Mouse (Mus musculus) lung, postnatal 0 days (tissue): ENCODE measurements at regions not wholly inside any gene's neighbourhood (a gene's known extent, or its start where the extent isn't known, plus 50 kb on each side); places are given as distances from the start of the nearest gene placed in this dataset.

Source experiments
- ATAC-seq: fragments of 200-750 bp; cut with Nextera tagmentation; 2 replicates; pipeline ENCODE4 v1.8.0; 2017; ENCODE audit warnings: moderate library complexity
- DNase-seq: peaks from one replicate; pipeline ENCODE4 v3.0.0-alpha.2; 2016; ENCODE audit warnings: low spot score
- H3K27ac ChIP-seq: fragments of 300-500 bp; sonication (generic); 2 replicates; pipeline ENCODE4 v1.5.1; 2014; ENCODE audit warnings: antibody characterized with exemption, mild to moderate bottlenecking, low read length, mixed read lengths
- H3K27me3 ChIP-seq: fragments of 300-500 bp; sonication (generic); replicated peaks from 2 replicates; pipeline ENCODE4 v1.6.1; 2014; ENCODE audit warnings: low read length, mixed read lengths; ENCODE audit not compliant: insufficient read depth
- H3K36me3 ChIP-seq: fragments of 300-500 bp; sonication (generic); 2 replicates; pipeline ENCODE4 v1.6.1; 2014; ENCODE audit warnings: low read length, mixed read lengths; ENCODE audit not compliant: insufficient read depth
- H3K4me1 ChIP-seq: fragments of 300-500 bp; sonication (generic); 2 replicates; pipeline ENCODE4 v1.6.1; 2014; ENCODE audit warnings: antibody characterized with exemption, low read depth, low read length, mixed read lengths; ENCODE audit not compliant: insufficient read depth
- H3K4me2 ChIP-seq: fragments of 300-500 bp; sonication (generic); replicated peaks from 2 replicates; pipeline ENCODE4 v1.6.1; 2014; ENCODE audit warnings: low read depth, mild to moderate bottlenecking, low read length, moderate library complexity, mixed read lengths
- H3K4me3 ChIP-seq: fragments of 300-500 bp; sonication (generic); 2 replicates; pipeline ENCODE4 v1.5.1; 2014; ENCODE audit warnings: low read depth, low read length
- H3K9ac ChIP-seq: fragments of 300-500 bp; sonication (generic); replicated peaks from 2 replicates; pipeline ENCODE4 v1.6.1; 2014; ENCODE audit warnings: low read depth, mild to moderate bottlenecking
- H3K9me3 ChIP-seq: fragments of 300-500 bp; sonication (generic); 2 replicates; pipeline ENCODE4 v1.6.1; 2016; ENCODE audit warnings: low read length, mixed read lengths
- CTCF ChIP-seq: IDR thresholded peaks from 2 replicates; pipeline ENCODE4 v1.5.1; 2016; ENCODE audit warnings: antibody characterized with exemption, mild to moderate bottlenecking
- EP300 ChIP-seq: IDR thresholded peaks from 2 replicates; pipeline ENCODE4 v1.6.1; 2016; ENCODE audit warnings: antibody characterized with exemption, mild to moderate bottlenecking, control low read depth
- WGBS: fragments of 180-500 bp; shearing (Covaris S2); extraction: QIAGEN DNeasy Blood & Tissue Kit; methylation state at CpG from one replicate; pipeline ENCODE4 v1.1.7; 2014; 5-methylcytosine and 5-hydroxymethylcytosine counted together

DNA sequence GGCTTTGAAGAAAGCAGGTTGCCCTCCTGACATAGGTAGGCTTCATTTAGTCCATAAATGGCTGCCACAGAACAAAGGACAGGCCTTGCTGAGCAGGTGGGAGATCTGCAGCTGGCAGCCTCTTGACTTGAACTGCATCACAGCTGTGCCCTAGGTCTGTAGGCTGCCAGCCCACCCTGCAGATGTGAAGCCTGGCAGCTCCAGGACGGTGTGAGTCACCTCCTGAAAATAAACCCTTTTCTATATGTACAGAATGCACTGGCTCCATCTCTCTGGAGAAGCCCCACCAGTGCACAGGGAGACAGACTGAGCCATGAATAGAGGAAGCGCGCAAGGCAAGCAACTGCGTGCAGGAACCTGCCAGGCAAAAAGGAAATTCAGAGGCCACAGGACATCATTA is 78.7 kb upstream of the Syt13 start:
- WGBS: 53% methylated on average over 4 of the region's 4 CpGs
- no peak for ATAC-seq

DNA sequence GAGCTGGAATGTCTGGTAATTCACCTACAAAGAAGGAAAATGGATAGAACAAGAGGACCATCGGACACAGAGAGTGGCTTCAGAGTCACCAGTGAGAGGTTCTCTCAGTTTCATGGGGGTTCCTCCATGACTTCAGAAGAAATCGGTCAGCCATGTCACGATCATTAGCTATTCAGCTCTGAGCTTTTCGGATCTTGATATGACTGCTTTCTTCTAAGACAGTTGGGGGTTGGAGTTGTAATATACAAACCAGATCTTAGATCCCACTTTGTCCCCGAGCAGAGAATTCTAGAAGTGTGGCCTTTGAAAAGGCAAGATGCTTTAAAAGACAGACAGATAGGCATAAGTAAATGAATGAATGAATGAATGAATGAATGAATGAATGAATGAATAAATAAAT is 76.9 kb upstream of the Syt13 start:
- WGBS: 90% methylated on average over 5 of the region's 5 CpGs
- Histone ChIP-seq H3K27me3 (no peaks in the 10 kb centered on the region), H3K4me1 (no peaks in the 10 kb centered on the region), H3K4me3 (no peak overlapping the region), H3K9ac (no peak overlapping the region), H3K27ac (no peak overlapping the region), H3K9me3 (no peaks in the 10 kb centered on the region), H3K4me2 (no peak overlapping the region), H3K36me3 (no peaks in the 10 kb centered on the region)
- ATAC-seq (no peak), DNase-seq (no peak)
- TF ChIP-seq EP300 (no peak), CTCF (no peak)

More for the DNA sequence above, 78.7 kb upstream of the Syt13 start:
- Histone ChIP-seq H3K4me2 (no peak overlapping the region), H3K4me3 (no peak overlapping the region), H3K36me3 (no peaks in the 10 kb centered on the region), H3K9ac (no peak overlapping the region), H3K27me3 (no peaks in the 10 kb centered on the region), H3K4me1 (no peaks in the 10 kb centered on the region), H3K9me3 (no peaks in the 10 kb centered on the region), H3K27ac (no peak overlapping the region)
- no peak for TF ChIP-seq EP300
- TF ChIP-seq CTCF: no peak
- DNase-seq: no peak

DNA sequence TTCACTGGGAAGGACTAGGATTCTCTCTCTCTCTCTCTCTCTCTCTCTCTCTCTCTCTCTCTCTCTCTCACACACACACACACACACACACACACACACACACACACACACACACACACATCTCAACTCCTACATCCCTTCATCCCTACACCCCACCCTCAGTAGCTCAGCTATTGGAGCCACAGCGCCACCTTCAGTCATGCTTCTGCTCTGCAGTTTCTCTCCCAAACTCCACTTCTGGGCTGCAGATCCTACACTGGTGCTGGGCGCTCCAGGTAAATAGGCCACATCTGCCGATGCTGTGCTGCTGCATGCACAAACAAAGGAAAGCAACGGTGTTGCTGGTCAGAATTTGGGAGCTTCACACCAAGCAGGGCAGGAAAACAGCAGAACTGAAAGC is 74.9 kb upstream of the Syt13 start:
- Histone ChIP-seq H3K27ac (no peak overlapping the region), H3K9ac (no peak overlapping the region), H3K4me2 (no peak overlapping the region), H3K4me3 (no peak overlapping the region), H3K9me3 (no peaks in the 10 kb centered on the region), H3K36me3 (no peaks in the 10 kb centered on the region), H3K27me3 (no peaks in the 10 kb centered on the region), H3K4me1 (peaks cover under 1% of the 10 kb centered on the region; the same call in 1 of the 2 replicates)
- DNase-seq: peak; percentile 43
- WGBS: 21% methylated on average over 4 of the region's 4 CpGs
- TF ChIP-seq EP300 (no peak), CTCF (peak; percentile 87)
- ATAC-seq: 0 out of 2 replicates have a peak, but pooled peaks have one; percentile 43

DNA sequence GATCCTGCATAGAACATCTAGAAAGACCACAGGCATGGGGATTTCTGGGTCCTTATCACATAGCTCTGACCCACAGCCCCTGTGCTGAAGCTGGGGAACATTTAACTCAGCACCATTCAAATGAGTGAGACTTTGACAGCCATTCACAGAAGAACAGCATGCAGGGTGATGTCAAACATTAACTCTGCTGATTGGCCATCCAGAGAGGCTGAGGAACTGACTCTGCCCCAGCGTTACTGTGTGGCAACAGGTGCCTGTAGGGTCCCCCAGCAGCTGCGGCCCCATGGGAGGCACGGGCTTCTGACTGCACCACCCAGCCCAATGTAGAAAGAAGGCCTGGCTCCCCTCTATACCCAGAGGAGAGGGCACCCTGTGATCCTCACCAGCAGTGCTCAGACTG is 73.3 kb upstream of the Syt13 start:
- no peak overlapping the region for H3K9ac ChIP-seq
- H3K4me3 ChIP-seq: no peak overlapping the region
- TF ChIP-seq EP300 (no peak), CTCF (no peak)
- DNase-seq: no peak
- no peaks in the 10 kb centered on the region for H3K27me3 ChIP-seq
- peaks cover 11% of the 10 kb centered on the region; the same call in 1 of the 2 replicates for H3K4me1 ChIP-seq
- no peaks in the 10 kb centered on the region for H3K9me3 ChIP-seq
- no peaks in the 10 kb centered on the region for H3K36me3 ChIP-seq
- H3K27ac ChIP-seq: no peak overlapping the region
- H3K4me2 ChIP-seq: no peak overlapping the region
- ATAC-seq: no peak
- 26% methylated on average over 3 of the region's 3 CpGs for whole genome bisulfite sequencing

DNA sequence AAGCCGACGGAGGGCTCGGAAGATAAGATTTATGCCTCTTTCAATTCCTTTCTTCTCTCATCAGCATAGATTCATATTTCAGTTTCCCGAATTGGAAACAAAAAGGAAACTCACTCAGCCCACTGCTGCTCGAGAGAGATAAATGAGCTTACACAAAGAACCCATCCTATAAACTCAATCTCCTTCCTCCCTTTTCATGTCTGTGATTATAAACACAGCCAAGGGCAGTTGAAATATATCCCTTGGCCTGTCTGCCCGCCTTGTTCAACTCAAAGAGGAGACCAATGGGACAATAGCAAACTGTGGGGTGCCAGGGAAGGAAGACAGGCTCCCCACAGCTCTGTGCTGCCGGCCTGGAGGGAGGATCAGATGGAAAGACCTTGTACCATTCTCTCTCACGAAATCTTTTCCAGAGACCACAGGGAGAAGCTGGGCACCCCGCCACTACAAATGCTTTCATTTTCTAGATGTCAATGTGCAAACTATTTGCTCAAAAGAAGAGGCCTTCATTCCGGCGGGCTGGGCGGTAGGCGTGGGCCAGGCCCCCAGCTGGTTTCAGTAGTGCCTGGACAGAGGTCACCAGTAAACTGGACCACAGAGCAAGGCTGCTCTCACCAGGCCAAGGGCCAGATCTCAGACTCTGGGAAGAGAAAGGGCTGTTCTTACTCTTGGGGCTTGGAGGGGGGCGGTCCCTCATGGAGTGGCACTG is 69.7 kb upstream of the Syt13 start:
- Histone ChIP-seq H3K36me3 (no peaks in the 10 kb centered on the region), H3K27ac (peak overlapping the region; percentile 58), H3K4me3 (no peak overlapping the region), H3K27me3 (no peaks in the 10 kb centered on the region), H3K9ac (no peak overlapping the region), H3K4me2 (peak overlapping the region; percentile 14), H3K9me3 (no peaks in the 10 kb centered on the region), H3K4me1 (peaks cover 11% of the 10 kb centered on the region; the same call in 1 of the 2 replicates)
- 22% methylated on average over 14 of the region's 14 CpGs for WGBS
- DNase-seq: peak; percentile 72
- peak; percentile 83 for ATAC-seq
- TF ChIP-seq EP300 (no peak), CTCF (no peak; the same call in 1 of the 2 replicates)

DNA sequence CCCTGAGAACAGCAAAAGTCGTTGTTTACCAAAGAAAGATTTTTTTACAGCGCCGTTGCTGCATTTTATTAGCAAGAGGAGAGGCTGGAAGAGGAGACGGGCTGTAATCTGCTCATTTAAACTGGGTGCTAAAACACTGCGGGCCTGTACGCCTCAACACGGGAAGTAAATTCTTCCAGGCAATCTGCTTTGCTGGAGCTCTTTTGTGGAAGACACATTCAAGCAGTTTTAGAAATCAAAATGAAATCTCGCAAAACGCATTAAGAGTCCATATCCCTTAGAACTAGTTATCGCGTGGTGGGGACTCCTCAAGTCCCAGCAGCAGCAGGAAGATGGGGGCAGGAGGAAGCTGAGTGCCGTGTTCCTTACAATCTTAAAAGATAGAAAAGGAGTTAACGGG is 65.9 kb upstream of the Syt13 start:
- Histone ChIP-seq H3K4me3 (no peak overlapping the region), H3K36me3 (no peaks in the 10 kb centered on the region), H3K9me3 (no peaks in the 10 kb centered on the region), H3K4me2 (no peak overlapping the region), H3K27ac (no peak overlapping the region), H3K9ac (no peak overlapping the region), H3K4me1 (peaks cover 11% of the 10 kb centered on the region; the same call in 1 of the 2 replicates), H3K27me3 (no peaks in the 10 kb centered on the region)
- ATAC-seq (no peak), DNase-seq (no peak)
- WGBS: 69% methylated on average over 13 of the region's 13 CpGs
- no peak for TF ChIP-seq EP300
- TF ChIP-seq CTCF: no peak
